Mouse (Mus musculus): ENCODE data around the gene Fat3.

DNA sequence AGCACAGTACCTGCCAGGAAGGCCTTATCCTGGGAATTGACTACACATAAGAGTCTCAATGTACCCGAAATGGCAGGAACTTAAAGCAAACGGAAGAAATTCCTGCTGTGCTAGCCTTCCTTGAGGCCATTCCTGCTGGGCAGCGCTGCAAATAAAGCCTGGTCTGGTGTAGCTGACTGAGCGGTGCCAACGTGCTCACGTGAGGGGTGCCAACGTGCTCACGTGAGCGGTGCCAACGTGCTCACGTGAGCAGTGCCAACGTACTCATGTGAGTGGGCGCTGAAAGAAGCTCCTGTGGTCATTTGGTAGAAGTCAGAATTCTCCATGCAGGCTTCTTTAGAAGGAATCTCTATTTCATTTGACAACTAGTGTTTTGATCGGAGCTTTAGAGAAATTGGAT, 522.8 kb downstream of the Fat3 start:
- no peak for TF ChIP-seq GATA1 (IDR thresholded peaks at IDR 0.05; ENCODE audit: borderline replicate concordance, low read length)
- TF ChIP-seq FLI1 (IDR thresholded peaks at IDR 0.05; ENCODE audit: low read length): no peak
